ENCODE assay signal across 9 mouse cellular contexts in the genomic region with DNA sequence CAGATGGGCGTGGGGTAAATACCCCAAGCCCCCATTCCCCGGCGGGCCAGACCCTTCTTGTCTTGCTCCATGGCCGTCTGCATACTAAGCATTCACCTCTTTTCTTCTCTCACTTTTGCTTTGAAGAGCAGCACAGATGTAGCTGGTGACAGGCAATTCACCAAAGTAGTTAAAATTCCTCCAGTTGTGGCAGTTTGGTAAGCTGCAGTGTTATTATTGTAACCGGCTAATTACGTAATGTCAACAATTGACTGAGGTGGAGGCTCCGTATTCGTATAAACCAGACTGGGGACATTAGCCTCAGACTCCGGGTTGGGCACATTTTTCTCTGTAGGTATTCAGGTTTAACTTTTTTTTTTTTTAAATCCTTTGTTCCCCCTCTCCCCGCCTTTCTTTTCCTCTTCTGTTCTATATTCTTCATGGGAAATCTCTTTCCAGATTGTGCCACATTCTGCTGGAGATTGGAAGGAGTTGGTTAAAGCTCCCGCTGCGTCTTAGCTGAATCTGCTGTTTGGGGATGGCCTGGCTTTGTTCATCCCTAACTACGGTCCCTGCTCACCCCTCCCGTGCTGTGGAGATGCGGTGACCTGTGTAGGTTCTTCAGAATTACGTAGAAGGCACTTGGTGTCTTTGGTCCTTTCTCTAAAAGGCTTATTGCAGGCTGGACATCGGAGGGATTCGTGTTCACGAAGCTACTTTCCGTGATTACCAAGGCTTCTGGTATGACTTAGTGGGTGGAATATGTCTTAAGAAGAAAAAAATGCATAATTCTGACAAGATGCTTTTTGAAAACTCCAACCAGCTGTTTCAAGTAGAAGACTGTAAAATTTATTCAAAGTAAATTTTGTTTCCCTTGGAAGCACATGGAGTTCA.
DNase-seq lines count a peak whose midpoint lies in the region; ATAC-seq and TF ChIP-seq lines count a peak whose summit lies in the region.
"Had no signal": no experiment of that assay in that cellular context is flagged by ENCODE, and none has a peak within 500 bp of the region (broad histone marks: within the 10 kb centered on the region; RNA-seq: fewer than 3 reads in every experiment).

No protein-coding gene starts in this region.

- peak overlapping the region; percentile 37 for H3K4me2 ChIP-seq in forebrain, embryonic 16.5 days (ENCODE audit: low read length)
- peak overlapping the region; percentile 39 for H3K4me2 ChIP-seq in midbrain, embryonic 13.5 days (replicated peaks)
- no peak overlapping the region for H3K4me2 ChIP-seq in intestine, embryonic 16.5 days (ENCODE audit: low read depth, low read length)

- 9% methylated on average over 20 of the region's 20 CpGs for WGBS in forebrain, embryonic 16.5 days
- 8% methylated on average over 20 of the region's 20 CpGs for WGBS in midbrain, embryonic 13.5 days
- WGBS in intestine, embryonic 16.5 days = 50% methylated on average over 20 of the region's 20 CpGs

- H3K9me3 ChIP-seq in forebrain, embryonic 16.5 days (ENCODE audit: control insufficient read depth, low read length) = no peaks in the 10 kb centered on the region
- H3K9me3 ChIP-seq in midbrain, embryonic 13.5 days = no peaks in the 10 kb centered on the region
- no peaks in the 10 kb centered on the region for H3K9me3 ChIP-seq in intestine, embryonic 16.5 days (ENCODE audit: control insufficient read depth, low read length)

- no peak for TF ChIP-seq POLR2A in brain, embryonic 14.5 days (IDR thresholded peaks at IDR 0.05; ENCODE audit: borderline replicate concordance, extremely low read depth, insufficient read depth, insufficient read length, poor library complexity, severe bottlenecking)

- H3K27me3 ChIP-seq in forebrain, embryonic 16.5 days (replicated peaks; ENCODE audit: control insufficient read depth, insufficient read depth, low read length) = no peaks in the 10 kb centered on the region
- H3K27me3 ChIP-seq in midbrain, embryonic 13.5 days = no peaks in the 10 kb centered on the region
- H3K27me3 ChIP-seq in intestine, embryonic 16.5 days (replicated peaks; ENCODE audit: control insufficient read depth, insufficient read depth, low read length) = no peaks in the 10 kb centered on the region

- TF ChIP-seq CTCF in left cerebral cortex, adult 2 months (IDR thresholded peaks at IDR 0.05) = no peak
- no peak for TF ChIP-seq CTCF in brain, embryonic 14.5 days (IDR thresholded peaks at IDR 0.05; ENCODE audit: borderline replicate concordance, extremely low read depth, insufficient read depth, insufficient read length)

- ATAC-seq in forebrain, embryonic 16.5 days = peak; percentile 69
- peak; percentile 67 for ATAC-seq in midbrain, embryonic 13.5 days
- no peak for ATAC-seq in intestine, embryonic 16.5 days

- H3K4me3 ChIP-seq in left cerebral cortex, adult 2 months = no peak overlapping the region
- peak overlapping the region; percentile 14 for H3K4me3 ChIP-seq in forebrain, embryonic 16.5 days (replicated peaks; ENCODE audit: low read length)
- peak overlapping the region; percentile 8; the same call in 1 of the 2 replicates for H3K4me3 ChIP-seq in midbrain, embryonic 13.5 days (replicated peaks)
- H3K4me3 ChIP-seq in intestine, embryonic 16.5 days (ENCODE audit: low read length) = no peak overlapping the region
- H3K4me3 ChIP-seq: myocyte had no signal

- no peak for DNase-seq in left cerebral cortex, adult 2 months (ENCODE audit: extremely low spot score in 1 of 2, low spot score in 2 of 2)
- DNase-seq in left cerebral cortex, postnatal 4 days = no peak
- DNase-seq in brain, embryonic 14.5 days (ENCODE audit: low read depth) = peak; percentile 89
- DNase-seq in heart, postnatal 4 days = no peak
- no peak for DNase-seq in adrenal gland, adult 18-20 months (ENCODE audit: low spot score in 2 of 2)

- H3K27ac ChIP-seq in left cerebral cortex, adult 2 months = peak overlapping the region; percentile 48; the same call in 1 of the 2 replicates
- H3K27ac ChIP-seq in forebrain, embryonic 16.5 days (ENCODE audit: low read length) = peak overlapping the region; percentile 30; the same call in 1 of the 2 replicates
- H3K27ac ChIP-seq in midbrain, embryonic 13.5 days = peak overlapping the region; percentile 45; the same call in 1 of the 2 replicates
- H3K27ac ChIP-seq in intestine, embryonic 16.5 days (ENCODE audit: low read length) = no peak overlapping the region

- H3K4me1 ChIP-seq in forebrain, embryonic 16.5 days (replicated peaks; ENCODE audit: control insufficient read depth, insufficient read depth, low read length) = peaks cover 27% of the 10 kb centered on the region
- peaks cover 38% of the 10 kb centered on the region for H3K4me1 ChIP-seq in midbrain, embryonic 13.5 days (replicated peaks)
- peaks cover 7% of the 10 kb centered on the region; the same call in 1 of the 2 replicates for H3K4me1 ChIP-seq in intestine, embryonic 16.5 days (ENCODE audit: control insufficient read depth, insufficient read depth, low read length)

- intact Hi-C loops in left cerebral cortex, adult 2 months (cut with DNase I) = loop anchor here (5.0 kb wide), 3 partner anchors 43 to 87 kb away; a partner anchor contains a TSS
- intact Hi-C loops in left cerebral cortex, postnatal 4 days (cut with DNase I) = no loop called here

- H3K36me3 ChIP-seq in forebrain, embryonic 16.5 days (ENCODE audit: control insufficient read depth, insufficient read depth) = no peaks in the 10 kb centered on the region
- H3K36me3 ChIP-seq in midbrain, embryonic 13.5 days = no peaks in the 10 kb centered on the region
- H3K36me3 ChIP-seq in intestine, embryonic 16.5 days (ENCODE audit: control insufficient read depth, insufficient read depth, low read length) = no peaks in the 10 kb centered on the region

- 0 out of 2 replicates have a peak overlapping the region, but pooled peaks have one; percentile 18 for H3K9ac ChIP-seq in forebrain, embryonic 16.5 days (replicated peaks; ENCODE audit: low read depth, low read length)
- peak overlapping the region; percentile 4; the same call in 1 of the 2 replicates for H3K9ac ChIP-seq in midbrain, embryonic 13.5 days (replicated peaks)
- no peak overlapping the region for H3K9ac ChIP-seq in intestine, embryonic 16.5 days (ENCODE audit: low read depth, low read length)

Comparison
In these comparisons a context has a peak if more than half of its experiments do, and no peak if none do; other contexts are left out.
1. H3K4me3 ChIP-seq: peak in forebrain, embryonic 16.5 days (single experiment) and midbrain, embryonic 13.5 days (single experiment); none in left cerebral cortex, adult 2 months (single experiment) and intestine, embryonic 16.5 days (single experiment).